Mouse (Mus musculus) gastrocnemius, postnatal 36 days (tissue): ENCODE data around the gene Syt9. TPM values are rescaled to one million over a fixed set of nuclear protein-coding genes. Genes with fewer than 3 reads are reported as not detected.

Experiments
- DNase-seq, 2 experiments: peaks; one replicate each; pipeline ENCODE4 v3.0.0; 2022
- intact Hi-C: fragments of 180-260 bp; cut with DNase I; formaldehyde crosslinking; loops from one replicate; pipeline ENCODE4 v1.15.1; 2025
- total RNA-seq, 2 experiments: library from RNA; stranded (reverse); gene quantifications; 2 replicates each; pipeline ENCODE4 v1.2.3; 2021

Syt9 gene
- total RNA-seq, 2 experiments from 2014 or later, result 0.18 to 0.20 TPM

GRCm38 (mm10) chr7:107529364-107529763 lies 158.8 kb downstream of the Syt9 start:
- no peak for DNase-seq
- intact Hi-C loops, result loop anchor here (10.0 kb wide), 1 partner anchor 315 kb away; no protein-coding TSS in a partner anchor

GRCm38 (mm10) chr7:107535311-107535710 lies 164.8 kb downstream of the Syt9 start:
- DNase-seq, result no peak
- intact Hi-C loops, result no loop called here

GRCm38 (mm10) chr7:107536516-107536915 lies 166.0 kb downstream of the Syt9 start:
- intact Hi-C loops, result no loop called here
- no peak for DNase-seq

GRCm38 (mm10) chr7:107540034-107540433 lies 169.5 kb downstream of the Syt9 start:
- no peak for DNase-seq
- intact Hi-C loops, result no loop called here

GRCm38 (mm10) chr7:107545011-107545410 lies 174.5 kb downstream of the Syt9 start:
- DNase-seq, result no peak
- intact Hi-C loops, result no loop called here

GRCm38 (mm10) chr7:107547872-107548271 lies 177.3 kb downstream of the Syt9 start:
- intact Hi-C loops, result no loop called here
- DNase-seq, result no peak

GRCm38 (mm10) chr7:107553461-107553860 lies 182.9 kb downstream of the Syt9 start:
- intact Hi-C loops, result no loop called here
- DNase-seq, result no peak

- no peak for DNase-seq
- intact Hi-C loops, result no loop called here
Observed at GRCm38 (mm10) chr7:107555906-107556305, 185.4 kb downstream of the Syt9 start.

GRCm38 (mm10) chr7:107560675-107561074 lies 190.1 kb downstream of the Syt9 start:
- intact Hi-C loops, result no loop called here
- no peak for DNase-seq

GRCm38 (mm10) chr7:107561584-107561983 lies 191.1 kb downstream of the Syt9 start:
- intact Hi-C loops, result no loop called here
- DNase-seq, result no peak

GRCm38 (mm10) chr7:107563727-107564126 lies 193.2 kb downstream of the Syt9 start:
- intact Hi-C loops, result no loop called here

GRCm38 (mm10) chr7:107567261-107567671 lies 196.7 kb downstream of the Syt9 start, which contains the start of gene Olfml1:
TSS of gene Olfml1 (plus strand) at chr7:107567446.
- DNase-seq, result peak; percentile 22 to 39
- intact Hi-C loops, result no loop called here

More at GRCm38 (mm10) chr7:107563727-107564126, 193.2 kb downstream of the Syt9 start:
- DNase-seq, result no peak

- intact Hi-C loops, result no loop called here
- DNase-seq, result no peak
Observed at GRCm38 (mm10) chr7:107567674-107568073, 197.1 kb downstream of the Syt9 start.

GRCm38 (mm10) chr7:107568971-107569370 lies 198.4 kb downstream of the Syt9 start:
- intact Hi-C loops, result no loop called here
- no peak for DNase-seq

GRCm38 (mm10) chr7:107573856-107574255 lies 203.3 kb downstream of the Syt9 start:
- DNase-seq, result no peak
- intact Hi-C loops, result loop anchor here (10.0 kb wide), 1 partner anchor 1899 kb away; no protein-coding TSS in a partner anchor

- DNase-seq, result no peak
- intact Hi-C loops, result loop anchor here (10.0 kb wide), 1 partner anchor 1899 kb away; no protein-coding TSS in a partner anchor
Observed at GRCm38 (mm10) chr7:107574276-107574675, 203.7 kb downstream of the Syt9 start.

GRCm38 (mm10) chr7:107592641-107593040 lies 222.1 kb downstream of the Syt9 start:
- intact Hi-C loops, result no loop called here
- DNase-seq, result peak; percentile 20 to 27

- DNase-seq, result no peak
- intact Hi-C loops, result no loop called here
Observed at GRCm38 (mm10) chr7:107593904-107594303, 223.4 kb downstream of the Syt9 start.

GRCm38 (mm10) chr7:107594325-107594856 lies 223.9 kb downstream of the Syt9 start:
- intact Hi-C loops, result no loop called here
- DNase-seq, result peak; percentile 28 to 36

- peak; percentile 88 to 90 for DNase-seq
- intact Hi-C loops, result no loop called here
Observed at GRCm38 (mm10) chr7:107594857-107595402, 224.4 kb downstream of the Syt9 start, which contains the start of gene Ppfibp2. TSS of gene Ppfibp2 (plus strand) at chr7:107595207.

- intact Hi-C loops, result no loop called here
- no peak for DNase-seq
Observed at GRCm38 (mm10) chr7:107595426-107595825, 224.9 kb downstream of the Syt9 start.

- DNase-seq, result no peak
- intact Hi-C loops, result no loop called here
Observed at GRCm38 (mm10) chr7:107596753-107597152, 226.2 kb downstream of the Syt9 start.
